Mouse (Mus musculus): ENCODE results near the gene Rnf38.
A peak's percentile ranks its signal among the peaks of the same experiment; 100 is the strongest.

Rnf38 gene

DNA sequence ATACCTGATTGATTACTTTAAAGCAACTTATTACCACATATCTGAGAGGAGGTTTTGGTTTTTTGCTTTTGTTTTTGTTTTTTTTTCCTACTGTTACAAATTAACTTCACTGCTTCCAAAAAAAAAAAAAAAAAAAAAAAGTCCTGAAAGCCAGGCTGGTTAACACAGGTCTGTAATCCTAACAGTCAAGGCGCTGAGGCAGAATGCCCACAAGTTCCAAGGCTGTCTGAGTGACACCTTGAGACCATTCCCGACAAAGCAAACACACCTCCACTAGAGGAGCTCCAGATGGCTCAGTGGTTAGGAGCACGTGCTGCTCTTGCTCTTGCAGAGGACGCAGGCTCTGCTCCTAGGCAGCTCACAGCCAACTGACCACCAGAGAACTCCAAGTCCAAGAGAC lies 10.1 kb downstream of the Rnf38 start:
- DNase-seq (ENCODE audit: low spot score) = no peak

DNA sequence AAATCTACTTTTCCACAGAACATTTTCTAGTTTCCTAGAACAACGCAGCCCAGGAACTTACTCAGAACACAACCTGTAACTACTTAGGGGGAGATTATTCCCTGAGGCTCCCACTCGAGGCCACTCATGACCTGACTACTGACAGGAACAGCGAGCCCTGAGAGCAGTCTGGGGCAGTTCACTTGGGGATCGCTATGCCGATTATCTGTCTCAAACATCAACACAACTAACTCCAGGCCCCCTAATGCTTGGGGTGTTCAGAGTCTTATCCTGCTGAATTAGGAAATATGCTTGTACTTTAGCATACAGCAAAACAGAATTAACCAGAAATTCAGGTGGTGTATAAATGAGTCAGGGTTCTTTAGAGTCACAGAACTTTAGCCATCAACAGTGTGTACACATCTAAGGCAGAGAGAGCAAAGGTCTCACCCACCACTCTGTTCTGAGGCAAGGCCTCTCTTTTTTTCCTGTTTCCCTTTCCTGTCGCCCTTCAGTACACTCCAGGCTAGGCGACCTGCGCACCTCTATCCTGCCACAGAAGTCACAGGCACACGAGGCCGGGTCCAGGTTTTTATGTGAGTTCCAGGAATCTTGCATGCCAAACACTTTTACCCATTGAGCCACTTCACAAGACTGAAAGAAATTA lies 16.7 kb downstream of the Rnf38 start:
- no peak for DNase-seq (ENCODE audit: low spot score)

DNA sequence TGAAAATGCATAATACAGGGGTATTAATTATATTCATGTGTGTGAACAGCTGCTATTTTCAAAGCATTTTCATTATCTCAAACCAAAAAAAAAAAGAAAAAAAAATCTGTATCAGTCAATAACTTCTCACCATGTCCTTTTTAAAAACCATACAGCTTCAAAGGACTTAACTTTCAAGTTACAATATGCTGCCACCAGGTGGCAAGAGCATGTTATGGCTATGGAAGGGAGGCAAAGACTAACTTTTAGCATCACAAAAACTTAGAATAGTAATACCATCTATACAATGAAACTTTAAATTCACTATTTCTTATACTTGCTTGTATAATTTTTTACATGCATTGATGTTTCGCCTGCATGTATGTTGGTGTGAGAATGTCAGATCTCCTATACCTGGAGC lies 33.6 kb downstream of the Rnf38 start:
- peak; percentile 61 for DNase-seq (ENCODE audit: low spot score)

DNA sequence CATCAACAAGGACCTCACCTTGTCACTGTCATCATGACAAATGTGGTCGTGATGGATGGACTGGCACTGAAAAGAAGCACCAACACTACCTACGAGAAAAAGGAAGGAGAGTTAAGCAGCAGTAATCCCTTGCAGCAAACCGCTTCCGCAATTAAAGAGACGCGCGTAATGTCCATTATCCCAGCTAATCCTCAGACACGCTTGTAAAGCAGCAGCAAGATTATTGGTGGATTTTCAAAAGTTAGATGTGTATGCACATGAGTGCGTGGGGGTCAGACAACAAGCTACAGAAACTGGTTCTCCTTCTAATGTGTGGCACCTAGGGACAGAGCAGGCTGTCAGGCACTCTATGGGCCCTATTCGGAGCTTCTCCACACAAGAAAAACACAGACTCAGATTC lies 46.2 kb downstream of the Rnf38 start:
- no peak for DNase-seq (ENCODE audit: low spot score)

DNA sequence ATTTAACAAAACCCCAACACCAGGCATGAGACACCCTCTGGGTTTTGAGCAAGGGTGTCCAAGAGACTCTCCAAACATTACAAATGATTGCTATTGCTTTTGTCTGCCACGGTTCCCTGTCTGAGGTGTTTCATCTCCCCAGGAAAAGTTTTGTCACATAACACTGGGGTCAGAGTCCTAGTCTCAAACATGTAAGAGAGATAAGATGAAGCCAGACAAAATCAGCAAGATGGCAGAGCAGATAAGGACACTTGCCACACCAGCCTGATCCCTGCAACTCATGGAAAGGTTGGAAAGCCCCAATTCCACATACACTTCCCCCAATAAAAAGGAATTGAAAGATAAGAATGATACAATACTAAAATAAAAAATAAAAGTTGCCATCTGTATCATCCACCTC lies 49.7 kb downstream of the Rnf38 start:
- DNase-seq (ENCODE audit: low spot score) = no peak

DNA sequence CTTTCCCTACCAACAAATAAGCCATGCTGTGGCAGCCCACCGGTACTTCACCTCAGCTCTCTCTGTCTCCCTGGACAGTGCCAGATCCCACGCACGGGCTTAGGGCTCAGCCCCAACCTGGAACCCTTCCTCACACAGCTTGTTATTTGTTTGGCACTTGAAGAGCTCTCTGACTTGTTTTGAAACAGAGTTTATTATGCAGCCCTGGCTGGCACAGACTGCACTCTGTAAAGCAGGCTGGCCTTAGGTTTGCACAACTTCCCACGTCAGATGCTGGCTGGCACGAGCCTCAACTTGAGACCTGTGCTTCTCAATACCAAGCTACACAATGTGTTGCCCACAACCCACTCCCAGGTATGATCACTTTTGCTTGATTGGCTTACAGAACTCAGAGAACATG lies 53.8 kb downstream of the Rnf38 start:
- DNase-seq (ENCODE audit: low spot score) = peak; percentile 92

DNA sequence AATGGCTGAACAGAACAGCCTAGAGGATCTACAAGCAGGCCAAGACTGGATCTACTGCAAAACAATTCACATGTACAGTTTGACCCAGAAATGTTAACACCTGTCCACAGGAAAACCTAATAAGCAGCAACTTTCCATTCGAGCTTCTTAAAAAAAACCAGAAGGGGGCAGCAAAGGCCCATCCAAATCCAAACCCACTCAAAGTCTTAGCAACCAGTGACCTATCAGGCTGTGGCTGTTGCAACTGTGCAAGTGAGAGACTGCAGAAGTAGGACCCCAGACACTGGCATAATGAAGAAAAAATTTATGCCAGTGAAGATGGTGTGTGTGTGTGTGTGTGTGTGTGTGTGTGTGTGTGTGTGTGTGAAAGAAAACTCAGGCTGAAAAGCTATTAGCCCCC lies 60.4 kb downstream of the Rnf38 start:
- peak; percentile 80 for DNase-seq (ENCODE audit: low spot score)

DNA sequence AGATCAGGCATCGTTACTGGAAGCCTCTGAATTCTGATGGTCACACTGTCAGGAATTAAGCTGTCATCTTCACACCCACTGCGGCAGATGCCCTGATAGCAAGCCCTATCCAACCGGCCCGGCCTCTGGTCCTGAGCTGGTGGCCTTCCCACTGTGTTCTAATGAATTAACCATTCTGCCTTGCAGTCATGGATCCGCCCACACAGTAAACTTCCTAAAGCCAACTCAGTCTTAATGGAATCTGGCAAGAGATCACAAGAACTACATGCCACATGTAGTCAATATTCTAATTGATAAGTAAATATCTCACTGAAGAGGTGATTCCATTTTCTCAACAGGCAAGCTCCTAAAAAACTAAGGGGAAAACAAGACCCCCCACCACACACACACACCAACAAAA lies 60.9 kb downstream of the Rnf38 start:
- no peak for DNase-seq (ENCODE audit: low spot score)

DNA sequence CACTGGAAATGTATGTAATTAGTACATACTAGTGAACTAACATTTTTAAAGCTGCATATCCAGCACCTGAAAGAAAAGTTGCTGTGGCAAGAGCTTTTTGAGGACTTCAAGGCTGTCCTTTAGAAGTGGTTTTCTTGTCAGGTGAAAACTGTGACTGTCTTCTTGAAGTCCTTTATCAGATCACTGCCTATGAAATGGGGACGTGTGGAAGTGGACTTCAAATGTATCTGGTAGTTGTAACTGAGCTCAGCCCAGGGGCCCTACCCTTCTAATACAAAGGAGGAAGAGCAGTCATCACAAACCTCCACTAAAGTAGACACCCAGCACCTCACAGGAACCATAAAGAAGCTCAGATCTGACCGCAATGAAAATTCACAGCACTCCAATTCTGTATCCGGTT lies 63.7 kb downstream of the Rnf38 start:
- no peak for DNase-seq (ENCODE audit: low spot score)

DNA sequence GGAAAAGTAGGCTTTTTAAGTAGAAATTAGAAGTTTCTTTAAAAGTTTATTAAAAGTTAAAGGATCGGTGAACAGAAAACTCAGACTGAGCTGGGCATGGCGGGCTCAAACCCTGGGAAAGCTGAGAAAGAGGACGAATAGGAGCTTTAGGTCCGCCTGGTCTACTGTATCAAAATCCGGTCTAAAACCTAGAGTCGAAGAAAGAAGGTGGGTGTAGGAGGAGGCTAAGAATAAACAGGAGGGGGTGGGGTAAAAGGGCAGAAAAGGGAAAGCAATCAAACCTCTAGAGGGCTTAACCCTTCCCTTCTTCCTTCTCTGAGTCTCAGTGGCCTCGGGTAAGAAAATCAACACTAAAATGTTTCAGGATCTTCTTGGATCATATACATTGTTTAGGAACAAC lies 64.8 kb downstream of the Rnf38 start:
- DNase-seq (ENCODE audit: low spot score) = peak; percentile 33

DNA sequence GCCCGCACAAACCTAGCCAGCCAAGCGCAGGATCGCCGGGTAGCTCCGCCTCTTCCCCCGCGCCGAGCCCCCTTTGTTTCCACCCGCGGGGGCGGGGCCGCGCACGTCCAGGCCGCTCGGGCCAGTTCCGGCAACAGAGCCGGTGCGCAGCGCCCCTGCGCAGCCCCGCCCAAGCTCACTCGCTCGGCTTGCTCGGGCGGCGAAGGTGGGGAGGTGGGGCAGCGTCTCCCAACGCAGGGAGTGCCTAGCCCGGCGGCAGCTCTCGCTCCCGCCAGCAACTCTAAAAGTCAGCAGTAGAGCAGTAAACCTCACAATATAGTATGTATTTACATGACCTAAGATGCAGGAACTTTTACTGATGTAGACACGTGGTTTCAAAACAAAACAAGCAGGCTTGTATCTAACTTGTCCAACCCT lies 65.3 kb downstream of the Rnf38 start:
- peak; percentile 90 for DNase-seq (ENCODE audit: low spot score)

DNA sequence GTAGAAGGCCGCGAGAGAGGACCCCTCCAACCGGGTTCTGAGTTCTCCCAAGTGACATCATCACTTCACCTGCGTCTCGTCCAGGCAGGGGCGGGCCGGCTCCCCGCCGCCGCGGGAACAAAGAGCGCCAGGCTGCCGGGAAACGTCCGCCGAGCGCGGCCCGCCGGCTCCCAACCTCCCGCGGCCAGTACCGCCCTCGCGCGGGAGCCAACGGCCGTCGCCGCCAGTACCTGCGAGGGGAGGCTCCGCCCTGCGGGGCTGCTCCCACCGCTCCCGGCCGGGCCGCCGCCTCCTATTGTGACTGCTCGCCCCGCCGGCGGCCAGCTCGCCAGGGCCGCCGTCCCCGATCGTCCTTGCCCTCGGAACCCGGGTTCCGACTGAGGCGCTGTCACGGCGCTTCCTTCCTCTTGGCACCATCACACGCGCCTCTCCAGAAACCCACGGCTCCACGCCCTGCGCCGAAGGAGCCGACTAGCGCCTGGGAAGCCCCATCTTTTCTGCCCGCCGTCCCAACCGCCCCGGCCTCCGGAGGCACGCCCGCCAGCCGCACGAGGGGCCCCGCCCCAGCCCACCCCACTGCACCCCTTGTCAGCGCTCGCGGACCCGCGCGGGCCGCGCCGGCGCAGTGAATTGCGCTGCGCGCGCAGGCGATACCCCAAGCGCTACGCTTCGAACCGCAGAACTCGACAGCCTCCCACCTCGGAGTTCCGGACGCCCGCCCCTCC lies 66.0 kb downstream of the Rnf38 start:
- DNase-seq (ENCODE audit: low spot score) = peak; percentile 77

DNA sequence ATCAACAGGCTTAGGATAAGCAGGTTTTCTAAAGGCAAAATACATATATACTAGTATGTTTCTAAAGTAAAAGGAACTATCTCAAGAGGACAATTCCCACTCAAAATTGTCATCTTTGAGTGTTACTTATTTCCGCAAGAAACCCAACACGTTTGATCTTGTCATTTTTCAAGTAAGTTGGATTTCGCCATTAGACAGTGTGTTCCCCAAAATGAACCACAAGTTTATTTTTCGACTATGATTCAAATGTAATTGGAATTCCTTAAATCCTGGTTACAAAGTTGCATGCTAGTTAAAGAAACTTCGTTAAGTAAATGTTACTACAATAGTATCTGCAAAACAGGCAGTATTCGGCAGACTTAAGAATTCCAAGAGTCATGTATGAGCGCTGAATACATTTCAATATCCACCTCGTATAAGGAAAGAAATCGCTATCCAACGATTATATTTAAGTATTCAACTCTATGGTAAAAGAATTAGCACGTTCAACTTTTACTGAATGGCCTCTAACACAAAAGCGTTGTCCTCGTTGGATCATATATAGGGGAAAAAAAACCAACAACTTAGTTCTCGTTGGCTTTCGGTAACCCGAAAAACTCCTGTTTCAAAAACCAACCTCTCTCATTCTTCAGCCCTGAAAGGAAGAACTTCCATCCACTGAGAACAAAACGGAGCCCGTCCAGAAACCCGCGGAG lies 66.7 kb downstream of the Rnf38 start:
- DNase-seq (ENCODE audit: low spot score) = peak; percentile 13

DNA sequence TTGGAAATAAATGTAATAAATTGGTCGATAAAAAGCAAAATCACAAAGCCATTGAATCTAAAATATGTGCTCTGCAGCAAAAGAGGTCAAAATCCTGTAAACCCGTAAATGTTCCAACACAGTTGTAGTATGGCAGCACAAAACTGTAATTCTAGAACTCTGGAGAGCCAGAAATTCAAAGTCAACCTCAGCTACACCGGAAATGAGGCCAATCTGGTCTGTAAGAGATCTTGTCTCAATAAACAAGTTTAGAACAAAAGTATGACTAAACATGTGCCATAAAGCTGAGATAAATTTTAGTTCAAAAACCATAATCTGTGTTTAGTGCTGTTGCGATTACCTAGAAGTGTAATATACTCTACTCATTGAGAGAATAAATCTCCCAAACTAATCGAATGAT lies 69.0 kb downstream of the Rnf38 start:
- no peak for DNase-seq (ENCODE audit: low spot score)

DNA sequence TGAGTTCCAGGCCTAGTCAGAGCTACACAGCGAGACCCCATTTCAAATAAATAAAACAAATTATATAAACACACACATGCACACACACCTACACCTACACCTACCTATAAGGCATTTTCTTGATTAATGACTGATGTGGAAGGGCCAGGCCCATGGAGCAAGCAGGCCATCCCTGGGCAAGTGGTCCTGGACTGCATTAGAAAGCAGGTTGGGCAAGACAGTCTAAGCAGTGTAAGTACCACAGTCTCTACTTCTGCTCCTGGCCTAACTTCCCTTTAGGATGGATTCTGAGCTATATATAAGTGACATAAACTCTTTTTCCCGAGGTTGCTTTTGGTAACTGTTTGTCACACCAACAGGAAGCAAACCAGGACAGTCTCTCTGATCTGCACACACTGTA lies 70.6 kb downstream of the Rnf38 start:
- DNase-seq (ENCODE audit: low spot score) = no peak

DNA sequence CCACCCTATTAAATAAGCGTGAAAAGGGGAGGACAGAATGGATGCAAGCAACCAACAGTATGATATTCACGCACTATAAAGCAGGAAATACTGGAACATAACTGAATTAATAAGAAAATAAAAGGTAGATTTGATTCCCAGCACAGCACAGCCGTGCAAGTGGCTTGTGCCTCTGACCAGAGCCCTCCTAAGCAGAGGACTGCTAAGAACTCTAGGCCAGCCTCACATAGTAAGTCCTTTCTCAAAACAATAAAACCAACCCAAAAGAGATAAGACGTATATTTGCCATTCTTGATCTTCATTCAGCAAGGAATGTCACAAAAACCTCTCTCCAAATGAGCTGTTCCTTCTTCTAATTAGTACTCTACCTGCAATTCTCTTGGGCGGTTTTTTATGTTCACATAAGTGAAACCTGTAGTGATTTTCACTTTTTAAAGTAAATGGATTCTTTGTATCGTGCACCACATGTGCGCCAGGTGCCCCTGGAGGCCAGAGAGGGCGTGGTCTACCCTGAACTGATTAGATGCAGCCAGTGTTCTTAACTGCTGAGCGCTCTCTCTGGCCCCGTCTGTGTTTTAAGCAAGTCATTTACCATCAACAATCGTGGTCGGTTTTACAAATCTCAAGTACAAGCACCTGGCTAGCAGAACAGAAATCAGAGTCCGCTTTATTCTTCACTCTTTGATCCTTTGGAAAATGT lies 72.4 kb downstream of the Rnf38 start:
- no peak for DNase-seq (ENCODE audit: low spot score)

DNA sequence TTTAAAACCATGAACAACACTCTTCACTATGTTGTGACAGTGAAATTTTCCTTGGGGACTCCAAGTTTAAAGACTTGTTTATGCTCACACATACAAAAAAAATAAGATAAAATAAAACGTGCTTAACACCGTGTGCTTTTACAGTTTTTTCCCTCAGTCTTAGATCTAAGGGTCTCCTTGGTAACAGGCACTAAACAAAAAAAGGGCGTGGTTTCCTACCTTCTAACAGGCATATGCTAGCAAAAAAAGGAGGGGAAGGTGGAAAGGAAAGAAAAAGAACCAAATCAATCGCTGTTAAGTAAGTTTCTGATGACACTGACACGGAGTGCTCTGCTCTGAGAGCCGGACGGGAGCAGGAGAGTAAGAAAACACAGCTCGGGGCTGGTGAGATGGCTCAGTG lies 73.8 kb downstream of the Rnf38 start:
- no peak for DNase-seq (ENCODE audit: low spot score)

DNA sequence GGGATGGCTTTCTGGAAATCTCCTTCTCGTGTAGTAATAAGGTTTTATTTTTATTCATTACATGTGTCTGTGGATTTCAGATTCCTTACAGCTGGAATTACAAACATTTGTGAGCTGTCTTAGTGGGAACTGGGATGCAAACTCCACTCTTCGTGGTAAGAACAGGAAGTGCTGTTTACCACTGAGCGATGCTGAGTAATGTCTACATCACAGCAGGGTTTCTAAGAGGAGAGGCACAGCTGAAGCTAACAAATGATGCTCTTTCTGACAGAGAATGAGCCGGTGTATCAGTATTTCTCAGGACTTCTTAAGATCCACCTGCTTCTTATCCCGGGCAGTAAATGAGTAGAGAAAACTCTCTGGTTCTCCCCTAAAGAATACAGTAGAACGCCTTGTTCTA lies 77.1 kb downstream of the Rnf38 start:
- no peak for DNase-seq (ENCODE audit: low spot score)

DNA sequence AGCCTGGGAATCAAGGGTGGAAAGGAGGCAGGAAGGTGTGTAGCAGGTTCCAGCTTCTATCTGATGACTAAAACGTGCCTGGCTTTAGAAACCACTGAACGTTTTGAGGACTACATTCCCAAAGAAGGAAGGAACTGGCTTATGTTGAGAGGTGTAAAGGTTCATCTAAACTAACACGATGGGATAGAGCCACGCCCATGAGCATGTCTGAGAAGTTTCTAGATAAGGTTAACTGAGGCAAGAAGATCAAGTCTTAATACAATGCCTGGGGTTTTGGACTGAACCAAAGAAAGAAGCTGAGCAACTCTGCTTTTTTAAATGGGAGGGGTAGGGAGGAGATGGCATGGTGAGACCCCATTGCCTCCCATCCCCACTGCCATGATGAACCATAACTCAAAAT lies 78.7 kb downstream of the Rnf38 start:
- DNase-seq (ENCODE audit: low spot score) = no peak

DNA sequence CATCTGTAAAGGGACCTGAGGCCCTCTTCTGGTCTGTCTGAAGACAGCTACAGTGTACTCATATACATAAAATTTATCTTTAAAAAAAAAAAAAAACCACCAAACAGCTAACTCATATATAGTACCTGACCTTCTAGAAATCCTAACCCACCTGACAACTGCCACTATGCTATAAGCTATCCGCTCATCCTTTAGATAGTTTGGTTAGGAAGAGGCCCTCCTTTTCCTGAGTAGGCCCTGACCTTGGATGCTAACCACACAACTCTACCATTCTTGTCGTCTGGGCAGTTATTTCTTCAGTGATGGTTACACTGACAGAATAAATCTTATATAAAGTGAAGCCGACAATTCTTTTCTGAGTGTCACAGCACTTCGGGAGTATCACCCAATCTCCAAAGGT lies 80.7 kb downstream of the Rnf38 start:
- DNase-seq (ENCODE audit: low spot score) = no peak

DNA sequence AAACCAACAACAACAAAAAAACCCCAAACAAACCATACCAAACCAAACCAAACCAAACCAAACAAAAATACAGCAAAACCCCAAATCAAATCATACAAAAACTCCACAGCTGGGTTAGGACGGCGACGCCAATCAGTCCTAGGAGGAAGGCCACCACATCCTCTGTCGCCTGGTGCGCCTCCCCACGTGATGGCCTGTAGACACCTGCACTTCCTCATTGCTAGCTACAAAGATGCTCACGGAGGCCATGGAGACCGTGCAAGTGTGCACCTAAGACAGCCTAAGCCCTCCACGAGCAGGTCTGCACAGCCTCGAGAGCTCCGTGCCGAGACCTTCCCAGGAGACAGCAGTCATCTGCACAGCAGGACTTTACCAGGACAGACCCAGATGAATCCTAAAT lies 106.8 kb downstream of the Rnf38 start:
- no peak for DNase-seq (ENCODE audit: low spot score)

DNA sequence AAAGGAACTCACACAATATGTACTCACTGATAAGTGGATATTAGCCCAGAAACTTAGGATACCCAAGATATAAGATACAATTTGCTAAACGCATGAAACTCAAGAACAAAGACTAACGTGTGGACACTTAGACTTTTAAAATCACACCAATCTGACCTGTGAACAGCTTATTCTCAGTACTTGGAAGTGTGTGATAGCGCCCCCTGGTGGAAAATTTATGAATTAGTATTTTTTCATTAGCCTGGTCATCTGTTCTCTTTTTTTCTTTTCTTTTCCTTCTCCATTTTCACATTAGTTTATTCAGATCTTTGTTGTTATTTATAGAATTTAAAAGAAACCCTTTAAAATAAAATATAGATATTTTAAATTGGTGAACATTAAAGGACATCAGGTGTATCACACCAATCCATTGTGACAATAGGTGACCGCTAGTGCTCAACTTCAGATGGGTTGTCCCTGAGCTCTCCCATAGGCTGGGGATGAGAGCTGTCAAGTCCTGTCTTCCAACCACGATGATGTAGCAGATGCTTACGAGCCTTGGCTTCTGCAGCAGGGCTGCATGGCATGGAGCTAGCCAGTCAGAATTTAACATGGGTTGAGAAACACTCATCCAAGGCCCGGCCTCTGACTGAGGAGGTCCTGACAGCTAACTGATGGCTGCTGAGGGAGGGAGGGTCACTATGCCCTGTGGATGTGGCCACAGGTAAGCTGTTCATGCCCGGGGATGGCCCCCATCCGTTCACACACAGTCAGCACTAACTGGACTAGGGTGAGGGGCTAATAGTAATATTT lies 114.0 kb downstream of the Rnf38 start:
- peak; percentile 78 for DNase-seq (ENCODE audit: low spot score)
